Mouse (Mus musculus): Measurements from ENCODE around the gene B3gnt7. TPM values are rescaled to one million over a fixed set of nuclear protein-coding genes. Genes with fewer than 3 reads are reported as not detected.
"Not testable (repeated sequence)": the region's sequence is repeated elsewhere in the genome, so short reads cannot be mapped to it uniquely, and the experiment has no call there.

Gene B3gnt7
- polyA plus RNA-seq, 1 experiment = 0.05 TPM

GRCm38 (mm10) chr1:86339156-86339812 lies 36.7 kb downstream of the B3gnt7 start:
- Histone ChIP-seq H3K36me3 (ENCODE audit: control insufficient read depth) (peaks cover 2% of the 10 kb centered on the region; the same call in 1 of the 2 replicates), H3K4me1 (ENCODE audit: control insufficient read depth) (no peaks in the 10 kb centered on the region), H3K27me3 (ENCODE audit: control insufficient read depth) (peaks cover 7% of the 10 kb centered on the region), H3K4me3 (replicated peaks) (no peak overlapping the region), H3K9me3 (ENCODE audit: control insufficient read depth, low read length) (no peaks in the 10 kb centered on the region)
- no peak for TF ChIP-seq GATA1 (IDR thresholded peaks at IDR 0.05; ENCODE audit: low read length)
- no peak for TF ChIP-seq TAL1 (IDR thresholded peaks at IDR 0.05; ENCODE audit: low read length)

DNA sequence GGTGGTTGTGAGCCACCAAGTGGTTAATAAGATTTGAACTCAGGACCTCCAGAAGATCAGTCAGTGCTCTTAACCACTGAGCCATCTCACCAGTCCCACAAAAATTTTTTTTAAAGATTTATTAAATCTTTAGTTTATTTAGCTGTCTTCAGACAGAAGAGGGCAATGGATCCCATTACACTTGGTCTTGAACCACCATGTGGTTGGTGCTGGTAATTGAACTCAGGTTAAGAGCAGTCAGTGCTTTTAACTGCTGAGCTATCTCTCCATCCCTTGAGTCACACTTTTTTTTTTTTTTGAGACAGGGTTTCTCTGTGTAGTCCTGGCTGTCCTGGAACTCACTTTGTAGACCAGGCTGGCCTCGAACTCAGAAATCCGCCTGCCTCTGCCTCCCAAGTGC lies 38.5 kb downstream of the B3gnt7 start:
- not testable (repeated sequence) for H3K4me3 ChIP-seq (replicated peaks); H3K36me3 ChIP-seq (ENCODE audit: control insufficient read depth); H3K4me1 ChIP-seq (ENCODE audit: control insufficient read depth); H3K27me3 ChIP-seq (ENCODE audit: control insufficient read depth); H3K9me3 ChIP-seq (ENCODE audit: control insufficient read depth, low read length)

GRCm38 (mm10) chr1:86342371-86342770 lies 39.7 kb downstream of the B3gnt7 start:
- TF ChIP-seq GATA1 (IDR thresholded peaks at IDR 0.05; ENCODE audit: low read length) = no peak
- TF ChIP-seq TAL1 (IDR thresholded peaks at IDR 0.05; ENCODE audit: low read length) = no peak
- Histone ChIP-seq H3K4me3 (replicated peaks) (no peak overlapping the region), H3K27me3 (ENCODE audit: control insufficient read depth) (no peaks in the 10 kb centered on the region), H3K9me3 (ENCODE audit: control insufficient read depth, low read length) (no peaks in the 10 kb centered on the region), H3K36me3 (ENCODE audit: control insufficient read depth) (peaks cover 18% of the 10 kb centered on the region), H3K4me1 (ENCODE audit: control insufficient read depth) (no peaks in the 10 kb centered on the region)

- H3K4me3 ChIP-seq (replicated peaks) = no peak overlapping the region
- TF ChIP-seq GATA1 (IDR thresholded peaks at IDR 0.05; ENCODE audit: low read length) (no peak), TAL1 (IDR thresholded peaks at IDR 0.05; ENCODE audit: low read length) (no peak)
- no peaks in the 10 kb centered on the region for H3K4me1 ChIP-seq (ENCODE audit: control insufficient read depth)
- no peaks in the 10 kb centered on the region for H3K27me3 ChIP-seq (ENCODE audit: control insufficient read depth)
- H3K9me3 ChIP-seq (ENCODE audit: control insufficient read depth, low read length) = no peaks in the 10 kb centered on the region
- H3K36me3 ChIP-seq (ENCODE audit: control insufficient read depth) = peaks cover 26% of the 10 kb centered on the region
Measured at GRCm38 (mm10) chr1:86343087-86343645, 40.5 kb downstream of the B3gnt7 start.

GRCm38 (mm10) chr1:86343969-86344861 lies 41.6 kb downstream of the B3gnt7 start:
- TF ChIP-seq GATA1 (IDR thresholded peaks at IDR 0.05; ENCODE audit: low read length) (no peak), TAL1 (IDR thresholded peaks at IDR 0.05; ENCODE audit: low read length) (no peak)
- Histone ChIP-seq H3K36me3 (ENCODE audit: control insufficient read depth) (peaks cover 36% of the 10 kb centered on the region), H3K27me3 (ENCODE audit: control insufficient read depth) (no peaks in the 10 kb centered on the region), H3K9me3 (ENCODE audit: control insufficient read depth, low read length) (no peaks in the 10 kb centered on the region), H3K4me3 (replicated peaks) (no peak overlapping the region), H3K4me1 (ENCODE audit: control insufficient read depth) (no peaks in the 10 kb centered on the region)

DNA sequence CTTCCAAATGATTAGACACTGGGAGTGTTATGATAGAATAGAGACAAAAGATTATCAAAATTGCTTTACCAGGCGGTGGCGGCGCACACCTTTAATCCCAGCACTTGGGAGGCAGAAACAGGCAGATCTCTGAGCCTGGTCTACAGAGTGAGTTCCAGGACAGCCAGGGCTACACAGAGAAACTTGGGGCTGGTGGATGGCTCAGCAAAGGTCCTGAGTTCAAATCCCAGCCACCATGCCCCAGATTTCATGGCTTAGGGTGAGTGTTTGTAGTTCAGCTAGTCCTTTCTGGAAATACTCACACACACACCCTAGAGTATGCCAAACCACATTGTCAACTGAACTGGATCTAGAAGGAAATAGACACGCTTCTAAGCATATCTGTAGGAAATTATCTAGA lies 42.4 kb downstream of the B3gnt7 start:
- no peaks in the 10 kb centered on the region for H3K4me1 ChIP-seq (ENCODE audit: control insufficient read depth)
- H3K4me3 ChIP-seq (replicated peaks) = no peak overlapping the region
- TF ChIP-seq TAL1 (IDR thresholded peaks at IDR 0.05; ENCODE audit: low read length) = no peak
- peaks cover 45% of the 10 kb centered on the region for H3K36me3 ChIP-seq (ENCODE audit: control insufficient read depth)
- H3K9me3 ChIP-seq (ENCODE audit: control insufficient read depth, low read length) = no peaks in the 10 kb centered on the region
- no peaks in the 10 kb centered on the region for H3K27me3 ChIP-seq (ENCODE audit: control insufficient read depth)

GRCm38 (mm10) chr1:86345956-86346355 lies 43.3 kb downstream of the B3gnt7 start:
- H3K36me3 ChIP-seq (ENCODE audit: control insufficient read depth) = peaks cover 54% of the 10 kb centered on the region
- H3K4me3 ChIP-seq (replicated peaks) = no peak overlapping the region
- no peaks in the 10 kb centered on the region for H3K27me3 ChIP-seq (ENCODE audit: control insufficient read depth)
- no peaks in the 10 kb centered on the region; the same call in 1 of the 2 replicates for H3K4me1 ChIP-seq (ENCODE audit: control insufficient read depth)
- TF ChIP-seq GATA1 (IDR thresholded peaks at IDR 0.05; ENCODE audit: low read length) (no peak), TAL1 (IDR thresholded peaks at IDR 0.05; ENCODE audit: low read length) (no peak)
- H3K9me3 ChIP-seq (ENCODE audit: control insufficient read depth, low read length) = no peaks in the 10 kb centered on the region

DNA sequence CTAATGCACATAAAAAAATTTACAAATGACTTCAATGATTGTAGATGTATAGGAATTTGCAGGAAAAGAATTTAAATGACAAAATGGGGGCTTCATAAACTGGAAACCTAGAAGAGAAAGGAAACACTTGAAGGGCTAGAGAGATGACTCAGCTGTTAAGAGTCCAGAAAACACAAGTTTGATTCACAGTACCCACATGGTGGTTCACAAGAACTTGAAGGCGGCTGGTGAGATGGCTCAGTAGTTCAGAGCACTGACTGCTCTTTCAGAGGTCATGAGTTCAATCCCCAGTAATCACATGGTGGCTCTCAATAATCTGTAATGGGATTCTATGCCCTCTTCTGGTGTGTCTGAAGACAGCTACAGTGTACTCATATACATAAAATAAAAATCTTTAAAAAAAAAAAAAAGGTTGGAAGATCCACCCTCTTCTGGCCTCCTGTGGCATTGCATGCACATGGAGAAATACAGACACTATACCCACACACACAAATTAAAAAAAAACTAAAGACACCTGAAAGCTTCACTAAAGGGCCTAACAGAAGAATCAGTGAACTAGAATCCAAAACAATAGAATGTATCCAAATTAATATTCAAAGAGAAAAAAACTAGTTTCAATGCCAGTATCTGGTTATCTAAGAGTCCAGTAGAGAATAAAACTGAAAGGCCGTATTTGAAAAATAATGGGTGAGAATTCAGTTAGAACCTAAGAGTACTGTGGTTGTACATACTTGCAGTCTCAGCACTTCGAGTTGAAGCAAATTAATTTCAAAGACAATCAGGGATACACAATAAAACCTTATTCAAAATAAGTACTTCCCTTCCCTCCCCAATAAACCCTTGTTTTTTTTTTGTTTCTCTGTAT lies 44.5 kb downstream of the B3gnt7 start:
- peaks cover 65% of the 10 kb centered on the region for H3K36me3 ChIP-seq (ENCODE audit: control insufficient read depth)
- no peaks in the 10 kb centered on the region; the same call in 1 of the 2 replicates for H3K4me1 ChIP-seq (ENCODE audit: control insufficient read depth)
- H3K4me3 ChIP-seq (replicated peaks) = no peak overlapping the region
- H3K9me3 ChIP-seq (ENCODE audit: control insufficient read depth, low read length) = no peaks in the 10 kb centered on the region
- no peak for TF ChIP-seq GATA1 (IDR thresholded peaks at IDR 0.05; ENCODE audit: low read length)
- no peak for TF ChIP-seq TAL1 (IDR thresholded peaks at IDR 0.05; ENCODE audit: low read length)
- no peaks in the 10 kb centered on the region for H3K27me3 ChIP-seq (ENCODE audit: control insufficient read depth)
